Mouse (Mus musculus): ENCODE data around the gene Fos.
A peak's percentile ranks its signal among the peaks of the same experiment; 100 is the strongest.

The Fos gene

DNA sequence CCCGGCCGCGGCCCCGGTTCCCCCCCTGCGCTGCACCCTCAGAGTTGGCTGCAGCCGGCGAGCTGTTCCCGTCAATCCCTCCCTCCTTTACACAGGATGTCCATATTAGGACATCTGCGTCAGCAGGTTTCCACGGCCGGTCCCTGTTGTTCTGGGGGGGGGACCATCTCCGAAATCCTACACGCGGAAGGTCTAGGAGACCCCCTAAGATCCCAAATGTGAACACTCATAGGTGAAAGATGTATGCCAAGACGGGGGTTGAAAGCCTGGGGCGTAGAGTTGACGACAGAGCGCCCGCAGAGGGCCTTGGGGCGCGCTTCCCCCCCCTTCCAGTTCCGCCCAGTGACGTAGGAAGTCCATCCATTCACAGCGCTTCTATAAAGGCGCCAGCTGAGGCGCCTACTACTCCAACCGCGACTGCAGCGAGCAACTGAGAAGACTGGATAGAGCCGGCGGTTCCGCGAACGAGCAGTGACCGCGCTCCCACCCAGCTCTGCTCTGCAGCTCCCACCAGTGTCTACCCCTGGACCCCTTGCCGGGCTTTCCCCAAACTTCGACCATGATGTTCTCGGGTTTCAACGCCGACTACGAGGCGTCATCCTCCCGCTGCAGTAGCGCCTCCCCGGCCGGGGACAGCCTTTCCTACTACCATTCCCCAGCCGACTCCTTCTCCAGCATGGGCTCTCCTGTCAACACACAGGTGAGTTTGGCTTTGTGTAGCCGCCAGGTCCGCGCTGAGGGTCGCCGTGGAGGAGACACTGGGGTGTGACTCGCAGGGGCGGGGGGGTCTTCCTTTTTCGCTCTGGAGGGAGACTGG, at the start of gene Fos:
Gene Fos, plus strand, starts transcription at position 410 of the 817 bp plus-strand sequence.
- peak; percentile 77 to 80 for DNase-seq

DNA sequence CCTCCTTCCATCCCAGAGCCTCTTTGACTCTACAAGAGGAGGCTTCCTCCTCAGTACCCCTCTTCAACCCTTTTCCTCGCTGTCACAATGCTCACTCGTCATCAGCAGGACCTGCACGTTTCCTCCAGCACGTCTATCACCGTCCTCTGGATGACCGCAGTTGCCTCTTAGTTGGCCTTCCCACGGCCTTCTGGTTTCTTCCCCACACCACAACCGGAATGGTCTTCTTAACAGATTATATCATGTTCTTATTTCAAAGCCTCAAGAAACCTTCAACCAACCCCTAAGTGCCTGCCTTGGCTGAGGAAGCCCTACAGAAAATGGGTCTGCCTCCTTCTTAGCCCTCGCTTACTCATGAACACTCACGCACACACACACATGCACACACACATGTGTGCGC, 48.0 kb upstream of the Fos start:
- no peak for DNase-seq

DNA sequence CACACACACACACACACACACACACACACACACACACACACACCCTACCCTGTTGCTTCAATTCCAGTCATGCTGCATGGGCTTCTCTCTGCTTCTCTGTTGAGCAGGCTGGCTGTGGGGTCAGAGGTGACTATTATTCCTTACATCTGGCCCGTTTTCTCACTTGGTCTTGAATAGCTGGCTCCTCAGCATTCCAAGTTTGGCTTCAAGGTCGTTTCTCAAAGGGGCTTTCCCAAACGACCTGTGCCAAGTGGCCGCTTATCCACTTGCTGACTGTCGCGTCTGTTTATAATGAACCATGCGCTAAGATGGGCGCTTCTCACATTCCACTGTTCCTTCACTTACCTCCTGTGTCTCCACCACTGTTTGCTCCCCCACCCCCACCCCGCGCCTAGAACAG, 47.6 kb upstream of the Fos start:
- DNase-seq: no peak

DNA sequence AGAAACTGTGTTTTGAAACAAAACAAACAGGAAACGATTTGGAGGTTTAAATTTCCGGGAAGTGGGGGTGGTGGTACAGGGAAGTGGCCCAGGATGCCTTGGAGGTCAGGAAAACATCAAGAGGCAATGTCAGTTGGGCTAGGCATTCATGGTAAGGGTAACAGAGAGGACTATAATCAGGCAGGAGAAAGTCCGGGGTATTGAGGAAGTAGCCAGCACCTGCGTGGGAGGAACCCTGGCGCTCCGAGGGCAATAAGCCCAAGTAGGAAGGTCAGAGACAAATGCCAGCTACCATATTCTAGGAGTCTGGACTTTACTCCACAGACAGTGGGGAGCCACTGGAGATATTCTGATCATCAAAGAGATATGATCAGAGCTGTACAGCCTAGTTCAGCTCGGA, 45.9 kb upstream of the Fos start:
- no peak for DNase-seq

DNA sequence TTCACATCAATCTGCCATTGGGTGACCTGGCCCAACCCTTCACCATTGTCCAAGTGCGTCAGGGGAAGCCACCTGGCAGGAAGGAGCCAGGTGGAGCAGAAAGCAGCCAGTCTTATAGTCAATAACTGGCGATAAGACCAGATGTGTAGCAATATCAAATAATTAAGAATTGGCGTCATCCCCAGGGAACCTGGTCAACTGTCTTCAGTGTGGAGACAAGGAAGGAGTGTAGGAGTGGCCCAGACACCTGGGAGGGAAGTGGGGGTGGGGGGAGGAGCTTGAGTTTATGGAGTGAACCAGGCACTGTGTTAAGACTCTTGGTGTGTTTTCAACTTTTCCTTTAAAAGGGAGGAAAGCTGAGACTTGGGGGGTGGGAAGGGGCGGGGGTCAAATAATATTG, 43.7 kb upstream of the Fos start:
- DNase-seq: no peak

DNA sequence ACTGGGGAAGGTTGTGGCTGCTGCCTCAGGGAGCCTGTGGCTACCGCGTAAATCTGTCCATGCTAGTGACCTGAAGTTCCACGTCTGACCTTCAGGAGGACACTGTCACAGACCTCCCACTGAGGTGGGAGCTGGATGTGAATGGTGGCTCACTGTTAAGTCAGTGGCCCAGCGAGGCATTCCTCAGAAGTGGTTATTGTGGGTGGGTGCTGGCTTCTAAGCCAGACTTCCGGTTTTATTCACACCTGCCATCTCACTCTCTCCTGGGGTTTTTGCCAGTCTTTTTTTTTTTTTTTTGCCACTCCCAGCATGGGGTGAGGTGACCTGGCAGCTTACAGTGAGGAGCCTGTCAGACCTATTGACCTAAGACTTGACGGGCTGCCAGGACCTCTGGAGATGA, 43.3 kb upstream of the Fos start:
- no peak for DNase-seq

DNA sequence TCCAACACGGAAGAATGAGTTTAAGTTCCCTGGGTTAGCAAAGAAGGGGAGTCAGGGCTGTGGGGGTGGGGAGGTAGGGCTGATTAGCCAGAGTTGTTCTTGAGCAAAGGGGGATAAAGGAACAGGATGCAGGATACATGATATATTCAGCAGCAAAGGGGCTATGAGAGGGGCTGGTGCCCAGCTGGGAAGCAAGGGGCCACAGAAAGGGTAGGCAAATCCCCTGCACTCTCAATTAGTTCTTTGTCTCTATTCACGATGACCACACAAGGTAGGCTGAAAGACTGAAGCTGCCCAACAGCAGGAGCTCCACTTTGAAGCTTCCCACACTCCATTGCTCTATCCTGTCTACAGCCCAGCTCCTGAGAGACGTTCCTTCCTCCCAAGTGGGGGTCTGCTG, 39.8 kb upstream of the Fos start:
- DNase-seq: no peak

DNA sequence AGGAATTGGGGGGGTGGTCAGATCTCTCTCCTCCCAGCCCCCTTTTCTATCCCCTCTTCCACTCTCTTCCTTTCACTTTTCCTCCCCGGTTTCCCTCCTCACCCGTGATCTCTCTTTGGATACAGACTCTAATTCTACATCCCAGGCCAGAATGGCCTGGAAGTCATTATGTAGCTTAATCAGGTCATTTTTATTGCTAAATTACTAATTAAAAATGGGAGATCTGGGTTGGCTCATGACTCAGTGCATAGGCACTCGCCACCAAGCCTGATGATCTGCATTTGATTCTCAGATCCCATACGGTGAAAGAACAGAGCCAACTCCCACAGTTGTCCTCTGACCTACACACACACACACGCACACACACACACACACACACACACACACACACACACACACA, 39.2 kb upstream of the Fos start:
- DNase-seq: no peak

DNA sequence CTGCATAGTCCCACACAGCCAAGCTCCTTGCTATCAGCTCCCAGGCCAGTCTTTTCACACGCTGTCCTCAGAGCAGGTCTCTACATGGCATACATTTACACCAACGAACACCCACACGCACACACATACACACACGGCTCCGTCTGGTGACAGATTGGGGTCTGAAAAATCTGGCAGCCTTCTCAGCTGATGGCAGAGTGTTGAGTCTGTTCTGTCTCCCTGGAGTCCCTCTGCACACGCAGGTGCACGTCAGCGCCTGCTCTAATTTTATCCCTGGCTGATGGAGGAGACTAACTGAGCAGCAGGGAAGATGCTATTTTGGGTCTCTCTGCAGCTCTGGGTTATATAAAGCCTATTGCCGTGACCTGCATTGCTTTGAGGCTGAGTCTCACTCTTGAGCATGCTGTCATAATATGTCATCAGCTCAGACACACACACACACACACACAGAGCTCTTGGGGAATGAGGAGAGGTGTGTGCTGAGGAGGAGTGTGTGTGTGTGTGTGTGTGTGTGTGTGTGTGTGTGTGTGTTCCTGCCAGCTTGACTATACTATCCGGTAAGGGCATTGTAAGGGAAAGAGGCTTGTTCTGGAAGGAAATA, 37.6 kb upstream of the Fos start:
- DNase-seq: no peak

DNA sequence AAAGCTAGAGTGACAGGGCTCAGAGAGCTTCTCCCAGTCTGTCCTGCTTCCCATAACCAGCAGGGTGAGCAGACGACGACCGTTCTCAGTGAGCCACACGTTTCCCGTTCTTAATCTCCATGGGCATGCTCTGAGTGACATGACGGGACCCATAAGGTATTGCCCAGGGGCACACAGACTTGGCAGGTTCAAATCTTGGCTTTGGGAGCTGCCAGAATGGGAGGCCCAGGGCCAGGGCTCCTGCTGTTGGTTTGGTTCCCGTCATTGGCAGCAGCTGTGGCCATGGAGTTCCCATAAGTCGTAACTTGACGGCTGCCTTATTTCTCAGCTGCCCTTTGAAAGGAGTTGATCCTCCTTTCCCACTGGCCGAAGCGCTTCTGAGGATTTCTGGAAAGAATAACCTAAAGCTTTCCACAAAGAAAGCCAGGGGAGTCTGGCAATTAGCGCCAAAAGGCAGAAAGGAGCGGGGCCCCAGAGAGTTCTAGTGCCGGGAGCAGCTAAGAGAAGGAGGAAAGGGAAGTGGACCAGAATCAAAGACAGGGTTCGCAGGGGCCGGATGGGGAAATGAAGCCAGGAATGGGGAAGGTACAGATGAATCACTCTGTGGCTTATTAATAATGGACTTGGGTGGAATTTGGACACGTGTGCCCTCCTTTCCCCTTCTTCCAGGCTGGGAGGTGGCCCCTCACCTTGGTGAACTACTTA, 36.4 kb upstream of the Fos start:
- no peak for DNase-seq

DNA sequence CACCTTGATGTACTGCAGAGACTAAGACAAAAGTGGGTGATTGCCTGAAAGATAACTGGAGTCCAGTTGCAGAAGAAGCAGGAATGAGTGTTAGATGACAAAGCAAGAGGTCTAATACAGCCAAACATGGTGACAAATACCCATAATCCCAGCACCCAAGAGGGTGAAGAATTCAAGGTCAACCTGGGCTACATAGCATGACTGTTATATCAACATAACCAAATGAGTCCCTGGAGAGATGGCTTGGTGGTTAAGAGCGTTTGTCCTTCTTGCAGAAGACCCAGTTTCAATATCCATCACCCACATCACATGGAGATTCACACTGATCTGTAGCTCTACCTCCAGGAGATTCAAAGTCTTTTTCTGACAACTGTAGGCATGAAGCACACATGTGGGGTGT, 30.2 kb upstream of the Fos start:
- DNase-seq: no peak

DNA sequence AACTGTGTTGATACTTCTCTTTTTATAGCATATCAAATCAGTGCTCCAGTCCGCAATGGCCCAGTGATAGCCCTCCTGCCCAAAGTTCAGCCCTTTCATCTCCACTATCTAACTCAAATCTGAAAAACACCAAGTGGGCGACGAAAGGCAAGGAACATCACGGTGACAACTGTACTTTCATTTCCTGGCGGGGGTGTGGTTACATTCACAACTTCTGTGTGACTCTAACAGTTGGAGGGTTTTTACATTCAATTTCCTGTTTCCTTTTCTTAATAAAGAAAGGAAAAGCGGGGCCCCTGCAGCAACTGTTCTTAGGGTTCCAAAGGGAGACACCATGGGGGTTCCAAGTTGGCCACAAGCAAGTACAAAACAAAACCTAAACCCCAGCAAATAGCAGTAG, 29.0 kb upstream of the Fos start:
- peak; percentile 25 to 55 for DNase-seq

DNA sequence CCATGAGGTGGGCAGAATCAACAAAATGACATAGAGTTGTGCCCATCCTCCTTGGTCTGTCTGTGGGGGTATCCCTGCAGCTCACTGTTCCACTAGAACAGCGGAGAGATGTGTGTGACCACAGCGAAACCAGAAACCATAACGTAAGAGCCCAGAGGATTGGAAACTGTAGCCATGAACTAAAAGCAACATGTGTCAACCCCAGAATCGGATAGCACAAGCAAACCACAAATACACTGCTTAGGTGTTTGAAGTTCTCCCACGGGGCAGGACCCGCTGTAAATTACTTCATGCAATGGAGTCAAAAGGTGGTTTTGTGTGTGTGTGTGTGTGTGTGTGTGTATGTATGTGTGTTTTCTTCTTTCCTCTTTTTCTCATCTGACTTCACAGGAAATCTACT, 26.7 kb upstream of the Fos start:
- DNase-seq: peak in 1 of 2 experiments; percentile 18

DNA sequence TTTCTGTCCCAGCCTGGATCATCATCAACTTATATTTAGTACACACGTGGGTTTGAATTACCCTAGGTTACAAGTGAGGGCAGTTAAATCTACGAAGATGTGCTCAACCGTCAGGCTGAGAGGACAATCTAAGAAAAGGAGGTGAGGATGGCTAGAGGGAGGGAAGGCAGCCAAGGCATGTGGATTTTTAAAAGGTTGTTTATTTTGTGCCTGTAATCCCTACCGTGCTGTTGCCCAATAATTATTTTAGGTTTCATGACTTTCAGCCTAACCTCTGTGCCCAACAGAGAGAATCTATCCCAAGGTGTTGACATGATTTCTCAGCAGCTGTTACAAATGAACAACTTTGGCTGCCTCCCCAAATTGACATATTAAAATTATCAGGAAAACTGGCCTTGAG, 26.2 kb upstream of the Fos start:
- DNase-seq: no peak

DNA sequence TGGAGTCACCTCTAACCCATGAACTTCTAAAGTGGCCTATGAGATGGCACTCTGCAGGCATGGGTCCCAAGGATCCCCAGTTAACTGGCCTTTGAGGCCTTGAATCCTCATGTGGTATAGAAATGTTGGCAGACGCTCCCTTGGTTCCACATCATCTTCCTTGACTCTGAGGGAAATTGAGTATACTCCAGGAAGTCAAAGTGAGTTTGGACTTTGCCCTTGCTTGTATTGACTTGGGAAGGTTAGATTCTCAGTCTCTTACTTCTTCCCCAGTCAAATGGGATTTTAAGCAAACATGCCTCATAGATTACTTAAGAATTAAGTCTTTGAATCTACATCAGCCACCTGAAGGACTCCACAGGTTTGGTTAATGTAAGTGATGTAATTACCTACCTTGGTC, 24.2 kb upstream of the Fos start:
- DNase-seq: no peak

DNA sequence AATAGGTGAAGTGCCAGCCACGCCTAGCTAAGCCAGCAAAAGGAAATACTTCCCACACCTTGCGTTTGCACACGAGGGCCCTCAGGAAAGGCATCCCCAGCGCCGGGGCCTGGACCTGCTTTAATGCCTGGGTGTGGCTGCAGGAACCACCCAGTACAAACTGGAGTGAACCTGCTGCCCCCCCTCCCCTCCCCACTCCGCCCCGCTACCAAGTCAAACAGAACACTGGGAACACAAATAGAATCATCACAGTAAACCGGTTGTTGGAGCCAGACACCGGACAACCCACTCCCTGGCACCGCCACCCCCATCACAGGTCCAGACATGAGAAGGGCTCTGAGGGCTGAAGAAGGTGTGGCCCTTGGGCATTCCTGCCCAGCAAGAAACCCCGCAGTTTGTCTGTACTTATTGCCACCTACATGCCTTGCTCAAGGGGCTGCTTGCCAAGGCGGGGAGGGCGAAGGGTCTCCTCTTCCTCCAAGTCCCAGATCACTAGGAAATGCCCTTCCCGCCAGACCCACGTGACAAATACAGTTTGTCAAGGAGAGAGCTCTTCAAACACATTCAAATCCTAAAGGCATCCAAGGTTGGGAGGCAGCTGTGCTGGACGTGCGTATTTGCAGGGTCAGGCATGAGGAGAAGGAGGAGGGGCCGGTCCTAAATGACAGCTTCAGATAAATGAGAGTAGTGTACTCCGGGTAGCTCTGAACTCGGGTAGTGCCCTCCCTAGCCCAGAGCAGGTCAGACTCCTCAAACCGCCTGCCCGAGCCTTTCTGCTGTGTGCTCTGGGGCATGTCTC, 21.8 kb upstream of the Fos start:
- no peak for DNase-seq

DNA sequence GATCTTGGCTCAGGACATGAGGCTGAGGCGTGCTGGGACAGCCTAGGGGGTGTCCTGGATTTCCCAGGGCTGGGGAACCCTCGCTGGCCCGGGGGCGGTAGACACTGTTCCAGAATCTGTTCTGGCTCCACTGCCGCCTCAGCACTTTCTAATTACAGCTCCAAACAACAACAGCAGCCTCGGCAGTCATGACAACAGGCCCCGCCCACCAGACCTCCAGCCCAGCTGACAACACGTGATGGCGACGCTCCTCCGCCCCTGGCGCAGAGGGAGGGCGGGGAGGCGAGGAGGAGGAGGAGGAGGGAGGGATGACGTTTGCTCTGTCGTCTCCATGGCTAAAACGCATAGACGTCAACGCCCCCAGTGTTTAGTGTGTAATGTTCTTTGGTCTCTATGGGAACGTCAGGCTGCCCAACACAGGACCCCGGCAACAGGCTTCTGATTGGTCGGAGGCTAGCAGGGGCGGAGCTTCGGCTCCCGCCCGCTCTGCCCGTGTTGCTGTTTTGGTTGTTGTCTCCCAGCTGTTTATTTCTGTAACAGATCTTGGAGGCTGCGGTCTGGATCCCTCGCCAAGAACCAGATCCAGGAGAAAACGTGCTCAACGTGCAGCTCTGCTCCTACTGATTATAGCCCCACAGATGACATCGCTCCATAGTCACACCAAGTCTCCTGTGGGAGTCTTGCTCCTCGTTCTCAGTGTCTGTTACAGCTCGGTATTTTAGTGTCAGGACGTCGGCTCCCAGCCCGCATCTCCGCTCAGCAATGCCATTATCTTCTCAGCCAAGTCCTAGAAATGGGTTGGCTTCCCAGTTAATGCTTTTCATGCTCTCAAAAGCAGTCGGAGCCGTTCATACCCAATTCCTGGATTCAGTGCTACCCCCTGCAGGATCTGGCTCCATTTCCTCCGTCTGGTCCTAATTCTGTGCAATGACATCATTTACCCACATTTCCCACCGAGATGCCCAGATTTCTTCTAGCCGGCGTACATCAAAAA, 18.3 kb upstream of the Fos start:
- DNase-seq: peak; percentile 95 to 96

DNA sequence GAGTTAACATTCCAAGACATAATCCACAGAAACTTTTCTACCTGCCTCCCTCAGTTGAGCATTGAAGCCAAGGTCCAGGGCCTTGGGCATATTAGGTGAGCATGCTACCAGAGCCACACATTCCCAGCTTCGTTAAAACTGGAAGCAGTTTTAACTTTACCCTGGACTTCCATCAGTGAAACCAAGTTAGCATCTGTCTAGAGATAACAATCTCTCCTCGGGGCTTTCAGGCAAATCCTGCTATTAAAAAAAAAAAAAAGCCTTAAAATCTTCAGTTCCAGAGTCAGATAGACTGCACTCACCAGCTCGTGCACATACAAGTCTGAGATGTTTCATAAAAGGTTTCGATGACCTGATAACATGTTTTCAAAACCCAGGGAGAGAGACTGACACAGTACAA, 17.4 kb upstream of the Fos start:
- DNase-seq: no peak

DNA sequence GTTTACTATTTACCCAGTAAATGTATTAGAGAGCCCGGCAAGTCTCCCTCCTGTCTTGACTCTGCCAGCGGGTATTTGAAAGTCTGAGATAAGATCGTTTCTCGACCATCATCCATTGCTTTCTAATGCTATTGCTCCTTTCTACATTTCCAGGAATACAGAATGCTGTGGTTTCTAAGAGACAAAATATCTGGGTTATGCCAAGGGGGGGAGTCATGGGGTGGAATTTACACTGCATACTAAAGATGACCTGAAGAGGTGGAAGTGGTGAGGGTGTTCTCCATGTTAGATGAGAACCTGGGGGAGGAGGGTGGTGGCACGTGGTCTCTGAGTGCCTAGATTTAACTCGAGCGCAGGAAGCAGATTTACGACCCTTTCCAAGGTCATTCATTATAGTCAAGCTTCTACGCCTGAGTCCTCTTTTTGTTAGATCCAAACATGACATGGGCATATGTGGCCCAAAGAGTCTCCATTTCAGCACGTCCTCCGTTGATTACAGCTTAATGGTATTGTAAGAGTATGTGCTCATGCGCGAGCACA, 16.7 kb upstream of the Fos start:
- DNase-seq: no peak

DNA sequence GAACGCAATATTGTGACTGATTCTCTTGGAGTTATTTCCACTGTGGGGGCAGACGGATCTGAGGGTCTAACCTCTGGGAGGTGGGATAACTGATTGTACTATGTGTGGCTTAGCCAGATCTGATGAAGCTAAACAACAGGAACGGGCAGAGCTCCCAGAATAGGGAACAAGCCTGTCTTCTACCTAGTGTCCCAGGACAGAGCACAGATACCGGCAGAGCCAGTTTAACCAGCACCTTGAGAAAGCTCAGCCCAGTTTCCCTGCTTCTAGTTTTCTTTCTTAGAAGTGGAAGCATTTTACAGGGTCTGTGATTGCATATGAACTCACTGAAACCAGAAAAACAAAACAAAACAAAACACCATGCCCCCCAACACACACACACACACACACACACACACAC, 13.9 kb upstream of the Fos start:
- no peak for DNase-seq

DNA sequence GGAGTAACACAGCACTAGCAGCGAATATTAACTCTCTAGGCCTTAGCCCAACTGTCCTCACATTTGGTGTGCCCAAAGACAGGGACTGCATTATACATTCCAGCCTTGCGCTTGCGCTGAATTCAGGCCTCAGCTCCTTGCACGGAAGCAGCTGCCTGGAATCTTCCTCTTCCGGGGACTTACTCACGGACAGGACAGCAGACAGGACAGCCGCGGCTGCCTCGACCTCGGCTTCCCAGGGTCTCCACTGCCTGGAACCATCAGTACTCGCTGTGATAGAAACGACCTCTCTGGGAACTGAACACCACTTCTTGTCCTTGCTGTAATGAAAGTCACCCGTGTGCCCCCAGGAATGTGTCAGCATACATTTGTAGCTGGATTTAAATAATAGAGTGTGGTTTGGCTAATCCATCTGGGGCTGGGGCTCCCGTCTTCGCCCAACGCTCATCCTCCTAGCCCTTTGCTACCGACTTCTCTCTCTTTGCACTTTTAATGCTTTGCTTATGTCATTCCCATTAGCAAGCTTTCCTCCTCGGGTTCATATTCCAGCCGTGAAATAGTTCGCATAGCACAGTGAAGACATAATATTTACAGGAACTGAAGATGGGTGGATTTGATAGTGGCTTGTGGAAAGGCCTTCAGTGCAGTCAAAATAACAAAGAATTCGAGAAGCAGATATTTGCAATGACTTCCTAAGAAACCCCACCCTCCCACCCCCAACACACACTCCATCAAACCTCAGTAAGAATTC, 11.6 kb upstream of the Fos start:
- no peak for DNase-seq

Measured in spleen, adult 18-20 months (tissue).